Mouse (Mus musculus): ENCODE results near the gene Stk39.

DNA sequence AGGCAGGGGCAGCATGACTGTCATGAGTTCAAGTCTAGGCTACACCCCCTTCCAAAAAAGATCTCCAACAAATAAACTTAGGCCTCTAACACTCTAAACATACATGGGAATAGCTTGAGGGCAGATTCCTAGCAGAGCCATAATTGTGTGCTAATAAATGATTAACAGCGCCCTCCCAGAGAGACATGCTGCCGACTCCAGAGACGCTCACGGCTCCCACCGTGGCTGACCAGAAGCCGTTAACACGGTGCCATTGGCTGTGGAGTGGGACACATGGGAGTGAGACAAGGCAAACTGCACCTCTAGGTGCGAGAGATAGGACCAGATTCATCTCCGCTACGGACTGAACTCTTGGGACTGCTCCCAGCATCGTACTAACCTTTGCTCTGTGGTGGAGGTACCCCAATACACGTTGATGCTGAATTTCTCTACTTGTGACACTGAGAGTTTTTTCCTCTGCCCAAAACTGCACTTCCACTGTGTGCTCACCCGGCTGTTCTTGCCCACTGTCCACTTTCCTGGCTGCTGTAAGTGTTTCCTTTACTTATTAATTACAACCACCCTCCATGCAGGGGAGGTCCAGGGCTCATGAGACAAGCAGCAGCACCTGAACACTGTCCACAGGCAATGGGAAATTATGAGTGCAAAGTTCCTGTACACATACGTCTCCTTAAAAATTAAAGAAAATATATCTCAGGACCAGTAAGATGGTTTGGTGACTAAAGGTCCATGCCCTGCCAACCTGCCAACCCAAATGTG, 84.1 kb downstream of the Stk39 start:
- TF ChIP-seq POLR2A (IDR thresholded peaks at IDR 0.05; ENCODE audit: extremely low read depth, insufficient read depth, low read length) (no peak), CTCF (IDR thresholded peaks at IDR 0.05; ENCODE audit: low read depth, low read length) (no peak)
